ENCODE assay signal across 22 mouse cellular contexts in the genomic region with DNA sequence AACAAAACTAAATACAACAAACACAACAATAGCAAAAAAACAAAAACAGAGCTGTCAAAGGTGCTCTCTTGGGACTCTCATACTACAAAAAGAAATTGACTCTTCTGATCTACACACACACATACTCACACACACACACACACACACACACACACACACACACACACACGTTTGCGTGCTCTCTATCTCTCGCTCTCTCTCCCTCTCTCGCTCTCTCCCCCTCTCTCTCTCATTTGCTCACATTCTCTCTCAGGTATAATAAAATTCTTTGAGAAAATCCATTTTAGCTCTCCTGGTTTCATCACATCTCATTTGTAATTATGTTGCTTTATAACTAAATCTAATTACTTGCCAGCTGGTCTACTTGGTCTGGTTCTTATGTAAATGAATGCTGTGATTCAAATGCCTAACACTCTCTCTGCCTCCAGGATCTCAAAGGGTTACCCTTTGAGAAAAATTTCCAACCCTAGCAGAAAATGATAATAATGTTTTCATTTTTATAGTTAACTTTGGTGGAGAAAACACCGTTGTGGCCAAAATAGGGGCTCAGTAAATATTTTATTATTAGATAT. TPM values are rescaled to one million over a fixed set of nuclear protein-coding genes. Genes with fewer than 3 reads are reported as not detected.
"Had no signal": no experiment of that assay in that cellular context is flagged by ENCODE, and none has a peak within 500 bp of the region (broad histone marks: within the 10 kb centered on the region; RNA-seq: fewer than 3 reads in every experiment).

No protein-coding gene starts in this region.

- H3K27ac ChIP-seq: neural tube, embryonic 12.5 days; stomach, embryonic 15.5 days; stomach, postnatal 0 days had no signal

- H3K4me3 ChIP-seq: neural tube, embryonic 12.5 days; stomach, embryonic 15.5 days had no signal

- H3K9ac ChIP-seq: neural tube, embryonic 12.5 days; stomach, embryonic 15.5 days had no signal

- H3K4me1 ChIP-seq: neural tube, embryonic 12.5 days; stomach, embryonic 15.5 days had no signal

- H3K36me3 ChIP-seq: neural tube, embryonic 12.5 days; stomach, embryonic 15.5 days had no signal

- H3K9me3 ChIP-seq: neural tube, embryonic 12.5 days; stomach, embryonic 15.5 days had no signal

- H3K4me2 ChIP-seq: neural tube, embryonic 12.5 days; stomach, embryonic 15.5 days had no signal

- H3K27me3 ChIP-seq: neural tube, embryonic 12.5 days; stomach, embryonic 15.5 days had no signal

- DNase-seq: retina, postnatal 1 day; right cerebral cortex, adult 18-20 months; right cerebral cortex, postnatal 14 days; right cerebral cortex, postnatal 25 days; right cerebral cortex, postnatal 4 days; spleen, adult 18-20 months; thymus, adult 18-20 months; thymus, adult 2 months; thymus, postnatal 14 days; thymus, postnatal 36 days; thymus, postnatal 4 days had no signal

RNA-seq across cellular contexts. Expression of a gene that starts 28.0 kb away (rescaled TPM):
- total RNA-seq: neutrophil, adult 5-6 weeks had no signal
- polyA plus RNA-seq: neural tube, embryonic 11.5 days; small intestine, adult 2 months; spleen, adult 2 months; stomach, embryonic 14.5 days; stomach, embryonic 15.5 days; stomach, embryonic 16.5 days; stomach, postnatal 0 days; thymus, postnatal 0 days; urinary bladder, adult 2 months had no signal
